Mouse (Mus musculus): ENCODE data around the gene Atg2a.
"Not testable (repeated sequence)": the region's sequence is repeated elsewhere in the genome, so short reads cannot be mapped to it uniquely, and the experiment has no call there.

Gene Atg2a

DNA sequence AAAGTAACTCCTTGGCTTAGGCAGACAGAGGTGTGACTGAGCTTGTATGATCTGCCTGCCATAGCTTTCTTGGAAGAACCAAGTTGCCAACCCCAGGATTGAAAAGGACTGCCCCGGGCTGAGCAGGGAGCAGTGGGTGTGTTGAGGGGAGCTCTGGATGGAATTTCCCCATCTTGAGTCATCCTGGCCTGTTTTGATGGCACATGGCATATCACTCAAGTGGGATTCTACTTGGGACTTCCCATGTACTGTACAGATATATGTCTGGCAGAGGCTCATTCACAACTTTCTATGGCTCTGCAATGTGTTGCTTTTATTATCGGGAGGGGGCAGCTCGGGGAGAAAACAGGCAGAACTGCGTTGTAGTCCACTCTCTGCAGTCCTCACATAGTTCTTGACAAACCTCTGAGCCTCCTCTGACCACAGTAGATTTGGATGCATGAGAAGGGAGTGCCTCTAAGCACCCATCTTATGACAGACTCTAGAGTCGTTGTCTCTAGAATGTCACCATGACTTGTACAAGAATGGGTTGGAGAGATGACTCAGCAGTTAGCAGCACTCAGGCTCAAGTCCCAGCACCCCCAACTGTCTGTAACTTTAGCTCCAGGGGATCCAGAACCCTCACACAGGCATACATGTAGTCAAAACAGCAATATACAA lies 55.2 kb downstream of the Atg2a start:
- peak; percentile 32 for DNase-seq (ENCODE audit: low read depth, low spot score)

DNA sequence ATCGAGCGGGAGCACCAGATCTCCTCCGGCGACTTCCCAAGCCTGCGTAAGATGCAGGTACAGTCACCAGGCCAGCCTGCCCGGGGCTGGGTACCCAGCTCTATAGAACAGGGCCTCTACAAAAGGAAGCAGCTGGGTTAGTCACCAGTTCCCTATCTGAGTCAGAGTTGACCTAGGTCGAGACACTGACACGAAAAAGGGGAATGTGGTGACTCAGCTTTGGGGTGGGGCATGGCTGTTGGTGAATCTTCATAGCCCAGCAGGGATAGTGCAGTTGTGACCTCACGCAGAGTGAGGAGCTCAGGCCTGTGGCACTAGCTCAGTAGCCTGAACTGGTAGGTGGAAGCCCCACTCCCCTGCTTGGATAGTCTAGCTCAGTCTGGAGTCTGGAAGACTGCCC lies 56.2 kb downstream of the Atg2a start:
- peak; percentile 86 for DNase-seq (ENCODE audit: low read depth, low spot score)

DNA sequence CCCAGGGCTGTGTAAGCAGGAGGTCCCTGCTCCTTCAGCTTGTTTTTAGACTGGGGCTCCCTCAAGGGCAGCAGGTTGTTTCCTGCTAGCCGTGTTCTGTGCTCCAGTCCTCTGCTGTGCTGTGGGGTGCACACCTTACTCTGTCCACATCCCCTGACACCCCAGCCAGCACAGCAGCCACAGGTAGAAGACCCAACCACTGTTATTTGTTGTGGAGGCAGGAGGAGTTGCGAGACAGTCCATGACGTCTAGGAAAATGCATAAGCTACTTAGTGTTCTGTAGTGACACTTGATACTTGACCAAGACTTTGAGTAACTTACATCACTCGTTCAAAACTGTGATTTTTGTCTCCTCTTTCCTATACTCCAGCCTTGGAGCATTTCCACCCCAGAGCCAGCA lies 57.5 kb downstream of the Atg2a start:
- DNase-seq (ENCODE audit: low read depth, low spot score): no peak

DNA sequence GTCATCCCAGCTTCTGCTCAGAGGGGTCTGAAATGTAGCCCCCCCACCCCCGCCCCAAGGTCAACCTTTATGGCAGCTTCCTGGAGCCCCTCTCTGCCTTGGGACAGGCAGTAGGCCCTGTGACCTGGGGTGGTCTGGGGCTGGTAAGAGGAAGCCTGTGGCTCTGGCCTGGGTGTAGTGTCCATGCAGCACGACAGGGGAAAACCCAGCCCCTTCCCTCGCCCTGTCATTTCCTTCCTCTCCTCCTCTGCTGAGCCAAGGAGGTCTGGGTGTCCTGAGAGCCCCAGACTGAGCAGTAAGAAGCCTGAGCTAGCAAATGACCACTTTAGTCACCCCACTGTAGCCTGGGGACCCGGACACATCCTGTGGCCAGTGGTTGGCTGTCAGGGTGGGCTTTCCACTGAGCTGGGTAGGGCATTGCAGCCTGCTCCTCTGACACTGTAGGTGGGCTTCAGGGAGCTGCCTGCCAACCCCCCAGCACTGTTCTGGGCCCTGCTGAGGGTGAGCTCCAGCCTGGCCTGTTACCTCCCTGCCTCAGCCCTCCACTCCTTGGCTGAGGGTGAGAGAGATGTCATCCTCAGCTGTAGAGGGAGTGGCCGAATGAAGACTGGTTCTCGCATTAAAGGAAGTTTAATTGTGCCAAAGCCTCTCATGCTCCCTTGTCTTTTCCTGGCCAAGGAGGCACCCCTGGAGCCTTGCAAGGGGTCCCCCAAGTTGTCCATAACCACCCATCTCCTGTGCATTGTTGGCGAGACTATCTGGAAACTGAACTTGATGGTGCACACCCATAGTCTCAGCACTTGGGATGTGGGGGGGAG lies 58.2 kb downstream of the Atg2a start:
- DNase-seq (ENCODE audit: low read depth, low spot score): no peak

DNA sequence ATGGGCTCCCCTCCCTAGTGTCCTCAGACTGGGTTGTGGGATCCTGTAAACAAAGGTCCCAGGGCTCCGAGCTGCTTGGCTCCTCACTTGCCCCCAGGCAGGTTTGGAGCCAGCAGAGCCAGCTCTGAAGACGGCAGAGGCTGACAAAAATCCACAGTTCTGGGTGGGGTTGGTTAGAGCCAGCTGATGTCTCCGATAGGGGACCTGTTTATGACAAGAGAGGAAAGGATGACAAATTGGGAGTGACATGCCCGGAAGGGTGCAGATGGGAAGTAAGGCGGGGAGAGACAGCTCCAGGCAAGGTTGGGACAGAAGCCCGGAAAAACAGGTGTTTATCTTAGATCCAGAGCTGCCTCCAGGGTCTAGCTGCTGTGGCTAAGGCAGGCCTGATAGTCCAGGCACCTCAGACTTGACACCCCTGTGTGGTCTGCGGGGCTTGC lies 59.0 kb downstream of the Atg2a start:
- DNase-seq (ENCODE audit: low read depth, low spot score): no peak

DNA sequence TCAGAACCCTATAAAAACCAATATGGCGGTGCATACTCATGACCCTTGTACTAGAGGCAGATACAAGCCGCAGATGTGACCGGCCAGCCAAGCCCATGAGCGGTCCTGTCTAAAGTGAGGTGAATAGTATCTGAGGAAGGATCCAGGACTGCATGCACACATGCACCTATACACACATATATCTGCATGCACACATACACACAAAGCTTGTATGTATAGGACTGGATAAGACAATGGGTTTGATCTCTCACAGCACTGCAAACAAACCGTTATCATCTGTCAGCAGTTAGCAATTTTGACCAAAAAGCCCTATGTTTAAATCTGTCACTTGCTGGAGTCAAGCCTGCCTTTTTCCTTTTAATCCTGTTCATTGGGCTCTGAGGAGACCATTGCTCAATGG lies 60.6 kb downstream of the Atg2a start:
- no peak for DNase-seq (ENCODE audit: low read depth, low spot score)

DNA sequence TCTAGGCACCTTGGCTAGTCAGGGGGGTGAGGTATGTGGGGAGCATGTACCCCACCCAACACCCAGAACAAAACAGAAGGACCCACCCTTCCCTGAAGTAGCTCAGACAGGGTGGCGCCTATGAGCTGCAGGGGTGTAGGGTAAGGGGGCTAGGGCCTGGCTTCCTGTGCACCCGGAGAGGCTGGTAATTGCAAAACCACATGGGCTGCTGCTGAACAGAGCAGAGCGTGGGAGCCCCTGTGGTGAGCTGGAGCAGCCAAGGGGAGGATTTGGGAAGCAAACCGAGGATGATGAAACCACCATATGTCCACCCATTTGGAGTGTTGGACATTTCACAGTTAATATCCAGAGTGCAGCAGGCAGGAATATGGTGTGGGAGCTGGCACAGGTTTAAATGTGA lies 61.1 kb downstream of the Atg2a start:
- DNase-seq (ENCODE audit: low read depth, low spot score): no peak

DNA sequence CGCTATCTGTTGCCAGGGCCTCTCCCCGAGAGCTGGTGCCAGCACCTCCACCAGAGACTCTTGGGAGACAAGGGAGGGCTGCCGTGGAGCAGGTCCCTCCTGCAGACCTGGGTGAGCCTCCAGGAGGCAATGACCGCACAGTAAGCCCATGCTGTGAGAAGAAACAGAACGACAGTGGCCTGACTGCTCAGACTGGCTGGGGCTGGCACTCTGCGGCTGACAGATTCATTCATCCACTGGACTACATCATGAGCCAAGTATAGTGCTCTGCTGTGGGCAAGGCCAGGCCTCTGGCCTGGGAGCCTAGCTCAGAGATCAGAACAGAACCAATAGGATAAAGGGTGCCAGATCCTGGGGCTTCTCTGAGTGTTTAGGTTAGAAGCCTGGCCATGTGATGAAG lies 62.4 kb downstream of the Atg2a start:
- no peak for DNase-seq (ENCODE audit: low read depth, low spot score)

DNA sequence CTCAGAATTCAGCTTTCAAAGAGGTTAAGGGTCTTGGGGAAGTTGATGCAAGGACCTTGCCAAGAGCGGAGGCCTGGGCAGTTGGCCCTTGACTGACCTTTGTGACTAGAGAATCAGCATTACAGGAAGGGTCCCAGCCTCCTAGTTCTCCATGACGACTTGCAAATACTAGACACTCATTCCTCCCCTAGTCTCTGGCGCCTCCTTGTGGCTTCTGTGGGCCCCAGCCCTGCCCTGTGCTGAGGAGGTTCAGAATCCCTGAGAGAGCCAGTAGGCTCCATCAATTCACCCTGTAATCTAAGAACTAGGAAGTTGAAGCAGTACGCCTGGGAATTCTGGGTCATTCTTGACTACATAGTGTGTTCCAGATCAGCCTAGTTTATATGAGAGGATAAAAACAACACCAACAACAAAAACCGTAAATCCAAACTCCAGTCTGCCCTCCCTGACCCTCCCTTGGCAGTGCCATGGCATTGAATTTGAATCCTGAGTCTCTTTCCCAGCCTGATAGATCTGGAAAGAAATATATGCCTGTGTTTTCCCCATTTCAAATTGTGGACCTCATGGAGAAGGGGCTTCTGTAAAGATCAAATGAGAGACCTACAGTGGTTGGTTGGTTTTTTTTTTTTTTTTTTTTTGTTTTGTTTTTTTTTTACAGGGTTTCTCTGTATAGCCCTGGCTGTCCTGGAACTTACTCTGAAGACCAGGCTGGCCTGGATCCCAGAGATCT lies 63.5 kb downstream of the Atg2a start:
- DNase-seq (ENCODE audit: low read depth, low spot score): peak; percentile 89

DNA sequence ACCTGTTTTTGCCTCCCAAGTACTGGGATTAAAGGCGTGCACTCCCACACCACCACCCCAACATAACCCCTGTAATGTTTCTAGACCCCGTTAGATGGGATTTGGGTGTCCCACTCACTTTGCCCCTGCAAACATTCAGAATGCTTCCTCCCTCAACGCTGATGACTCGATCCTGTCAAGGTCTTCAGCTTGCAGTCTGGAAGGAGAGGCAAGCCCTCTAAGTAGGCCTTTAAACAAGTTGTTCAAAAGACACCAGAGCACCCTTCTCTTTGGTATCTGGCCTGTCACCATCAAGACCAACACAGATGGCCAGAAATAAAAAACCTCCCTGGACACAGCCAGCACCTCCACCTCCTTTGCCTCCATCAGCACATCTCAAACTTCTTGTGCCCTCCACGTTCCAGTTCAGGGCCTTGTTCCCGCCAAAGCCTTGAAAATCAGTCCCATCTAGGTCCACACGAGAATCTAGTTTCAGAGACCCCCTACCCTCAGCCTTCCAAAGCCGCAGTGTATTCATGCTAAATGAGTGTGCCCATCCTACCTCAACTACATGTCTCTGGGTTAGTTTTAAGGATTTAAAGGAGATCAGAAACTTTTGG lies 64.1 kb downstream of the Atg2a start:
- DNase-seq (ENCODE audit: low read depth, low spot score): no peak

DNA sequence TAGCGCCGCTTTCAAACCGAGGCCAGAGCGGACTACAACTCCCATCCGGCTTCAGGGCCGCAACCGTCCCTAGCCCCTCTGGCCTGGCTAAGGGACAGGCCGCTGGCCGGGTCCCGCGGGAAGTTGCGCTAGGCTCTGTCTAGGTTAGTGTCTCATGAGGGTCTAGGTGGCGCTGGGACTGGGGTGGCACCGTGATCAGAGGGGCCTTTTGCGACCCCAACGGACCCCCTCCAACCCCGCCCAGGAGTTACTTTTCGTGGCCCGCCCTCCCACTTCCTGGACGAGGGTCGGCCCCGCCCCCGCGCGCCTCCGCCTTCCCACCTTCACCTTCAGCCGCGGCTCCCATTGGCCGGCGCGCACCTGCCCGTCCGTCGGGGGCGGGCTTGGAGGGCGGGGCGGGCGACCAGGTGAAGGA lies 64.7 kb downstream of the Atg2a start, which contains the start of gene Cdc42bpg:
Gene Cdc42bpg, plus strand, starts transcription at position 320 of the 415 bp plus-strand sequence.
- peak; percentile 93 for DNase-seq (ENCODE audit: low read depth, low spot score)

DNA sequence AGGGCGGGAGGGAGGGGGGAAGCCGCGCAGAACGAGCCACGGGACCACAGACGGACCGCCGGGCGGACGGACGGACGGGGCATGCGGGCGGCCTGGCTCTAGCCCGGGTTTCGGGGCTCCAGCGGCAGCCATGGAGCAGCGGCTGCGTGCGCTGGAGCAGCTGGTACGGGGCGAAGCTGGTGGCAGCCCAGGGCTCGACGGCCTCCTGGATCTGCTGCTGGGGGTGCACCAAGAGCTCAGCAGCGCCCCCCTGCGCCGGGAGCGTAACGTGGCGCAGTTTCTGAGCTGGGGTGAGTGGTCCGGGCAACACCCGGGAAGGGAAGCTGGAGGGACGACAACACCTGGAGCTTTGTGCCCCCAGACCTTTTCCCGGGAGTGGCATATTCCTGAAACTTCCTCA lies 65.1 kb downstream of the Atg2a start:
- DNase-seq (ENCODE audit: low read depth, low spot score): peak; percentile 88

DNA sequence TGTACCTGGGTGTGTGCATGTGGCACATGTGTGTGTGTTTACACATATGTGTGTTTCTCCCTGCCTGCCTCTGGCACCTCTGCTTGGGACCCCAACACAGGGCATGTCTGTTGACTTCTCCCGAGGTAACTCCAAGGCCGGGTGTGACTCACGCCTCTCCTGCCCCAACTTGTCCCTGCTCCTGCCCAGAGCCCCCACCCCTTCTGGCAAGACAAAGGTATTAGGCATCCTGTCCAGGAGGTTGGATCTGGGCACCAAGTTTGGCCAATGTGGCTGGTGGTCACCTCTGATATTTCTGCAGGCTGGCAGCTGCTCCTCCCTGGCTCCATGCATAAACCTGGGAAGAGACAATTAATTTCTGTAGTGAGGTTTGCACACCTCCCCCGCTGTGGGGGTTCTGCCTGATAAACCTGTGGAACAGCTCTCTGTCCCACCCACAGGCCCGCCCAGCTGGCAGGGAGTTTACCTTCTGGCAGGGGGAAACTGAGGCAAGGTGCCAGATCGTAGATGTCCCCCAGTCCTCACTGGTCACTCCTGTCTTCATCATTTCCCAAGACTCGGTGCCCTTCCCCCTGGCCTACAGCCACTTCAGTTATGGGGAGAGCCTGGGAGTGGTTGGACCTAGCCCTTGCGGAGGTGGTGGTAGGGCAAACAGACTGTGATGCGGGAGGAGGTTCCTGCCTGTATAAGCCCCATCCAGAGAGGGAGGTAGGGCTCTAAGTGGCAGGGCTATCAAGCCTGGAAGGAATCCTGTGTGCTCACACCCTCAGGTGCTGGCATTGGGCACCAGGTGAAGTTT lies 66.5 kb downstream of the Atg2a start:
- DNase-seq (ENCODE audit: low read depth, low spot score): no peak

DNA sequence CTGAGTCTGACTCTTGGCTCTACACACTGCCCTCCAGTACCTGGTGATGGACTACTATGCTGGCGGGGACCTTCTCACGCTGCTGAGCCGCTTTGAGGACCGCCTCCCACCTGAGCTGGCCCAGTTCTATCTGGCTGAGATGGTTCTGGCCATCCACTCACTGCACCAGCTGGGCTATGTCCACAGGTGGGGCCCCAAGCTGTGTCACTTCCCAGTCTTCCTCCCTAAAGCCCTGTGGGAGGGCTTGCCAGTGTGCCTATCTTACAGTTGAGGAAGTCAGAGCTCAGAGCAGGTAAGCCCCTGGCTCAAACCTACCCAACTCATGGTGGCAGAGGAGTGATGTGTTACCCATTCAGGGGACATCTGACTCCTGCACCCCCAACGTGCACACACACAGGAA lies 68.7 kb downstream of the Atg2a start:
- DNase-seq (ENCODE audit: low read depth, low spot score): no peak

DNA sequence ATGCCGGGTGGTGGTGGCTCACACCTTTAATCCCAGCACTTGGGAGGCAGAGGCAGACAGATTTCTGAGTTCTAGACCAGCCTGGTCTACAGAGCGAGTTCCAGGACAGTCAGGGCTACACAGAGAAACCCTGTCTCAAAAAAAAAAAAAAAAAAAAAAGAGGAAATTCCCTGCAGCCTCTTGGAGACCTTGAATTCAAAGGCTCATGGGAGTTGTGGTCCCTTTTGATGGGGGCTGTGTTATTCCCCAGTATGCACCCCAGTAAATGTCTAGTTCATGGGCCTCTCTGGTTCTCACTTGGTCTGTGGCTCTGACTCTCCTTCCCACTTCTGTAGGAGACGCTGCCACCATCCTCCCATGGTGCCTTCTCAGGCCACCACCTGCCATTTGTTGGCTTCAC lies 70.3 kb downstream of the Atg2a start:
- DNase-seq (ENCODE audit: low read depth, low spot score): not testable (repeated sequence)
